Mouse (Mus musculus) E14TG2a.4 (cell line): ENCODE data around the gene Itpr2.

ENCODE experiments used
- CTCF ChIP-seq: conservative IDR thresholded peaks from 2 replicates; pipeline ENCODE4 v1.5.1; 2014; ENCODE audit warnings: low read length
- NANOG ChIP-seq: IDR thresholded peaks from 2 replicates; pipeline ENCODE4 v1.6.1; 2014; ENCODE audit warnings: borderline replicate concordance, low read length, mixed read lengths
- POU5F1 ChIP-seq: IDR thresholded peaks from 2 replicates; pipeline ENCODE4 v1.6.1; 2014; ENCODE audit warnings: low read length, borderline replicate concordance

DNA sequence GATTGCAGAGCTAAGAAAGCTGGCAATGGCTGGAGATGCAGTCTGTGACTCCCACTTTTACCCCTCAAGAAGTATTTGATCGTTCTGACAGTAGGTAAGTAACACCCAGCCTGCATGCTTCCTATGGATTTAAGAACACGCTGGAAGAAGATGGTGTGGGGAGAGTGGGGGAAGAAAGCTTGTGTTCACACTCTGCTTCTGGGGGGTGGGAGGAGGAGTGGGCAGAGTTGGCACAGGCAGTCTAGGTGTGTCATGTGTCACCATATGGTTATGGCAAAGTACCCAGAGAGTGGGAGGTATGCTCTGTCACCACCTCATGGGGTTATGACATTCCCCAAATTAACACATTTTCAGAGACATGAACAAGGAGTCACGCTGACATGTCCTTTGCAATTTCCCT lies 377.5 kb downstream of the Itpr2 start:
- TF ChIP-seq CTCF (no peak), NANOG (no peak), POU5F1 (no peak)
